Comparison of ENCODE assay signal across 27 mouse cellular contexts in the genomic region with DNA sequence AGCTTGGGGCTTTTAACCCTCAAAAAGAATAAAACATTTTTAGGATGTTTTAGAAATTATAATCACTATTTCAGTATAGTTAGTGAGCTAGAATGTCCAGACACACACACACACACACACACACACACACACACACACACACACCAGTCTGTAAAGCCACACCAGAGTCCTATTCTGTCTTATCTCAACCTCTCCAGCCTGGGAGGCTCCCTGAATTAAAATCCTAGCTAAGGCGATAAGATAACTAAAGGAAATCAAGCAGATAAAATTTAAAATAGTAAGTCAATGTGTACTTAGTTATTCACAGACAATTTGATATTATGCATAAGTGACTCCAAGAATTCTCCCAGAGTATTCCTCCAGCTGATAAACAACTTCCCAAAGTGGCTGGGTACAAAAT.
"Had no signal": no experiment of that assay in that cellular context is flagged by ENCODE, and none has a peak within 500 bp of the region (broad histone marks: within the 10 kb centered on the region; RNA-seq: fewer than 3 reads in every experiment).

No protein-coding gene starts in this region.

- H3K4me3 ChIP-seq: embryonic facial prominence, embryonic 10.5 days; embryonic facial prominence, embryonic 12.5 days; embryonic facial prominence, embryonic 13.5 days; embryonic facial prominence, embryonic 15.5 days; forebrain, embryonic 10.5 days; forebrain, embryonic 12.5 days; forebrain, embryonic 13.5 days; forebrain, embryonic 15.5 days; gastrocnemius, adult 2 months had no signal

- H3K4me1 ChIP-seq: embryonic facial prominence, embryonic 10.5 days; embryonic facial prominence, embryonic 12.5 days; embryonic facial prominence, embryonic 13.5 days; embryonic facial prominence, embryonic 15.5 days; forebrain, embryonic 10.5 days; forebrain, embryonic 12.5 days; forebrain, embryonic 13.5 days; forebrain, embryonic 15.5 days had no signal

- DNase-seq: cerebellum, adult 2 months; cerebellum, adult 8-10 months; cerebellum, adult 9-10 months; cerebellum, adult 9-11 months; cerebellum, postnatal 10 days; cerebellum, postnatal 14 days; cerebellum, postnatal 25 days; cerebellum, postnatal 36 days; embryo, embryonic 11 days; forebrain, postnatal 0 days; gastrocnemius, adult 2 months; gastrocnemius, postnatal 10 days; gastrocnemius, postnatal 14 days; gastrocnemius, postnatal 25 days; gastrocnemius, postnatal 36 days; heart, adult 11 months; heart, adult 18-20 months had no signal

- H3K27me3 ChIP-seq: embryonic facial prominence, embryonic 12.5 days; embryonic facial prominence, embryonic 13.5 days; embryonic facial prominence, embryonic 15.5 days; forebrain, embryonic 12.5 days; forebrain, embryonic 13.5 days; forebrain, embryonic 15.5 days had no signal

- H3K4me2 ChIP-seq: embryonic facial prominence, embryonic 12.5 days; embryonic facial prominence, embryonic 13.5 days; embryonic facial prominence, embryonic 15.5 days; forebrain, embryonic 12.5 days; forebrain, embryonic 13.5 days; forebrain, embryonic 15.5 days had no signal

- H3K9me3 ChIP-seq: embryonic facial prominence, embryonic 10.5 days; embryonic facial prominence, embryonic 12.5 days; embryonic facial prominence, embryonic 13.5 days; embryonic facial prominence, embryonic 15.5 days; forebrain, embryonic 10.5 days; forebrain, embryonic 12.5 days; forebrain, embryonic 13.5 days; forebrain, embryonic 15.5 days had no signal

- H3K27ac ChIP-seq: embryonic facial prominence, embryonic 10.5 days; embryonic facial prominence, embryonic 12.5 days; embryonic facial prominence, embryonic 13.5 days; embryonic facial prominence, embryonic 15.5 days; forebrain, embryonic 10.5 days; forebrain, embryonic 12.5 days; forebrain, embryonic 13.5 days; forebrain, embryonic 15.5 days; gastrocnemius, adult 2 months had no signal

- ATAC-seq: forebrain, embryonic 13.5 days; forebrain, embryonic 14.5 days; forebrain, embryonic 15.5 days; forebrain, embryonic 16.5 days; forebrain, postnatal 0 days had no signal

- H3K9ac ChIP-seq: embryonic facial prominence, embryonic 12.5 days; embryonic facial prominence, embryonic 13.5 days; embryonic facial prominence, embryonic 15.5 days; forebrain, embryonic 12.5 days; forebrain, embryonic 13.5 days; forebrain, embryonic 15.5 days; forebrain, postnatal 0 days had no signal

- H3K36me3 ChIP-seq: embryonic facial prominence, embryonic 10.5 days; embryonic facial prominence, embryonic 12.5 days; embryonic facial prominence, embryonic 13.5 days; embryonic facial prominence, embryonic 15.5 days; forebrain, embryonic 10.5 days; forebrain, embryonic 12.5 days; forebrain, embryonic 15.5 days had no signal
